Mouse (Mus musculus): ENCODE measurements around the gene Sox2.

Gene Sox2

GRCm38 (mm10) chr3:34649726-34650620, at the start of gene Sox2:
Gene Sox2, plus strand, starts transcription at chr3:34650405.
- peak; percentile 67 to 74 for DNase-seq (ENCODE audit: low spot score in 2 of 2)

DNA sequence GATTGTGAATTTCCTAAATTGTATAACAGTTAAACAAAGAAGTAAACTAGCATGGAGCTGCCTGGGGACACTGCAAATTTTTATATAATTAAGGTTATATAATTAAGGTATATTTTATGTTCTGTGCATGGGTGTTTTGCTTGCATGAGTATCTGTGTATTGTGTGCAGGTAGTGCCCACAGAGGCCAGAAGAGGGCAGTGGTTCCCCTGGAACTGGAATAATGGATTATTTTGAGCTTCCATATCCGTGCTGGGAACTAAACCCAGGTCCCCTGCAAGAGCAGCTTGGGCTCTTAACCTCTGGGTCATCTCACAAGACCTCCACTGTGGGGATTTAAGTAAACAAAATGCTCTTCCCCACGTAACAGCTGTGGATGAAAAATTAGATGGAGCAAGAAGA, 49.1 kb upstream of the Sox2 start:
- no peak for DNase-seq (ENCODE audit: low spot score in 2 of 2)

GRCm38 (mm10) chr3:34614107-34614506, 36.1 kb upstream of the Sox2 start:
- no peak for DNase-seq (ENCODE audit: low spot score in 2 of 2)

- peak in 1 of 2 experiments; percentile 20 for DNase-seq (ENCODE audit: low spot score in 2 of 2)
Observed at GRCm38 (mm10) chr3:34615526-34615925, 34.7 kb upstream of the Sox2 start.

GRCm38 (mm10) chr3:34618934-34619333, 31.3 kb upstream of the Sox2 start:
- no peak for DNase-seq (ENCODE audit: low spot score in 2 of 2)

GRCm38 (mm10) chr3:34620121-34620520, 30.1 kb upstream of the Sox2 start:
- DNase-seq (ENCODE audit: low spot score in 2 of 2): no peak

GRCm38 (mm10) chr3:34624721-34625270, 25.4 kb upstream of the Sox2 start:
- no peak for DNase-seq (ENCODE audit: low spot score in 2 of 2)

- DNase-seq (ENCODE audit: low spot score in 2 of 2): no peak
Observed at GRCm38 (mm10) chr3:34626521-34626920, 23.7 kb upstream of the Sox2 start.

- DNase-seq (ENCODE audit: low spot score in 2 of 2): no peak
Observed at GRCm38 (mm10) chr3:34630031-34630430, 20.2 kb upstream of the Sox2 start.

- no peak for DNase-seq (ENCODE audit: low spot score in 2 of 2)
Observed at GRCm38 (mm10) chr3:34630736-34631135, 19.5 kb upstream of the Sox2 start.

DNA sequence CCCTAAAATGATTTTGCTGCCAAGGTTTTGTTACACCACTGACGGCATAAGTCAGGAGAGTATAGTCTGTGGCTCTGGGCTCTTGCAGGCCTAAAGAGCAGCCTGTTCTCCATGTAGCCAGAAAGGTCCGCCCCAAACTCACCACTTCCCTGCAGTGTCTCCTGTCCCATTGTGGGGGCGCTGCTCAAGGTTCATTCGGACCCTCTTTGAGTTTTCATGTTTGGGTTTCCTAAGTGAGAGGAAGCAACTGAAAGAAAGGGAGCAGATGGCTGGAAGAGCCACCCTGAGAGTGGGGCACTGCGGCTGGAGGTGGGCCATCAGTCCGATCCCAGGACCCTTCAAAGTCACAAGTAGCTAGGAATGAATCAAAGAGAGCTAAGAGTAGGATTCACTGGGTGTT, 13.2 kb upstream of the Sox2 start:
- DNase-seq (ENCODE audit: low spot score in 2 of 2): no peak

- no peak for DNase-seq (ENCODE audit: low spot score in 2 of 2)
Observed at GRCm38 (mm10) chr3:34637481-34637880, 12.7 kb upstream of the Sox2 start.

DNA sequence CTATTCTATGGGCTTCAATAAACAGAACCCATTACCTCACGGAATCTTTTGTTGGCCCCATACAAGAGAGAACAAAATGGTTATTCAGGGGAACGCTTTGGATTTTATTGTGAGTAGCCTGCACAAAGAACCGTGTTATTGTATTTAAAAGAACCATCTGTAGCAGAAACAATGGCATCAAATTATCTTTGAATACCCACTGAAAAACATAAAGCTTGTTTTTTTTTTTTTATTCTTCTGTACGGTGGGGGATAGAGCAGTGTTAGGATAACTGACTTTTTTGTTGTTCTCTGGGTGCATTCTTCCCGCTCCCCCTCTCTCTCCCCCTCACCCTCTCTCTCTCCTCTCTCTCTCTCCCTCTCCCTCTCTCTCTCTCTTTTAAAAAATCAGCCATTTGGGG, 12.3 kb upstream of the Sox2 start:
- DNase-seq (ENCODE audit: low spot score in 2 of 2): no peak

GRCm38 (mm10) chr3:34638344-34638743, 11.9 kb upstream of the Sox2 start:
- no peak for DNase-seq (ENCODE audit: low spot score in 2 of 2)

DNA sequence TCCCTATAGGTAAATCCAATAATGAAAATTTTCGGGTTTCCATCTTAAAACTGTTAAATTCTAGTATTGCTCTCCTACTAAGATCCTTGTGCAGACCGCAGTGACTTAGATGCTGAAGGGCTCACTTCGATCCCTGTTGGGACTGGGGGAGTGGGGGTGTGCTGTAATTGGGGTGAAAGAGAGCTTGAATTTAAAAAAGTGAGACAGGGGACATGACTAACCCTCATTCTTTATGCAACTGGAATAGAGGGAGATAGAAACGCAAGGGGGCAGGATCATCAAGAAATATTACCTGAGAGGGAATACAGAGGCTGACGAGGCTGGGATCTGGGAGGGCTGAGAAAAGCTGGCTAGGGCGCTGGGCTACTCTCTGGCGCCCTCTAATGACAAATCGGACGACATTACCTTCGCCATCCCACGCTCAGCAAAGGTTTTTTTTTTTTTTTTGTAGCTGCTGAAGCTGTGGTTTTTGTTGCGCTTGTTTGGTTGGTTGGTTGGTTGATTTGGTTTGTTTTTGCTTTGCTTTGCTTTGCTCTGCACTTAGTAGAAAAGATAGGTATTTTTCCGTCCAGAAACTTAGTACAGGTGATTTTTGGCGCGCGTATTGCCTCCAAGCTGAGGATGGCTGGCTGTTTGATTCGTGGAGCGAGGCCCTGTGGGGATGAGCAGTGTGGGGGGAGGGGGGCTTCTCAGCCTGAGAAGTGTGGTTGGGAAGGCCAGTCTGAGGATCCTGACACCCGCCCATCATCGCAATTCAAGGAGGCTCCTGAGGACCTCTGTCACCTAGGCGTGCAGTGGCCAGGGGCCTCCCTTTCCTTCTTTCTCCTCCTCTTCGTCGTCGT, 11.0 kb upstream of the Sox2 start:
- peak in 1 of 2 experiments; percentile 38 for DNase-seq (ENCODE audit: low spot score in 2 of 2)

DNA sequence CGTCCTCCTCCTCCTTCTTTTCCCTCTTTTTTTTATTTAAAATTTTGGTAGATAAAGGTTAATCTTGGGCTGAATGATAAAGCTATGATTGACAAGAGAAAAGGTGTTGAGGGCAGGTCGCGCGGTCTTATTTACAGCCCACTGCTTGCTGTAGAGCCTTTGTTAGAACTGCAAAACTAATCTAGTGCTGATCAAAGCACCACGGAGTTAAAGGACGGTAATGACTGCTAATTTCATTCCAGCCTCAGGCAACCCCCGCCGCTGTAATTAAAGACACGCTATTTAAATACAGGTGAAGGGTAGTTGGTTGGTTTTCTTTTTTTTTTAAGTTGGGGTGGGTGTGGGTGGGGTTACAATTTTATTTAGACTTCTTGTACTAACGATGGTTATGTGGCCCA, 10.3 kb upstream of the Sox2 start:
- no peak for DNase-seq (ENCODE audit: low spot score in 2 of 2)

DNA sequence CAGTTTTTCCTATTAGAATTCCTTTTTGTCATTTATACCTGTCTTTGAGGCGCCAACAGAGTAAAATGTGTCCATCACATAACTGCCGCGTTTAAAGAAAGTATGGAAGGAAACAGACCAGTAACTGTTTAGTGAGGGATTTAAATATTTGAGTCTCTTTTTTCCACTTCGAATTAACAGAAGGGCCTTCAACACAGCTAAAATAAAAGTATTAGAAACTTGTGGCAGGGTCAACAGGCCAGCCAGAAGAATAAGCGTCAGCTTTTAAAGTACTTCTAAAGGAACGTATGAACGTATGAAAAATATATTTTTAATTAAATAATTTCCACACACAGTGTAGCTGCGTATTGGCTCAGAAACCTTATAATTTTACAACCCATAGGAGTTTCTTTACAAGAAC, 9.9 kb upstream of the Sox2 start:
- DNase-seq (ENCODE audit: low spot score in 2 of 2): no peak

- DNase-seq (ENCODE audit: low spot score in 2 of 2): no peak
Observed at GRCm38 (mm10) chr3:34640690-34641600, 9.3 kb upstream of the Sox2 start.

DNA sequence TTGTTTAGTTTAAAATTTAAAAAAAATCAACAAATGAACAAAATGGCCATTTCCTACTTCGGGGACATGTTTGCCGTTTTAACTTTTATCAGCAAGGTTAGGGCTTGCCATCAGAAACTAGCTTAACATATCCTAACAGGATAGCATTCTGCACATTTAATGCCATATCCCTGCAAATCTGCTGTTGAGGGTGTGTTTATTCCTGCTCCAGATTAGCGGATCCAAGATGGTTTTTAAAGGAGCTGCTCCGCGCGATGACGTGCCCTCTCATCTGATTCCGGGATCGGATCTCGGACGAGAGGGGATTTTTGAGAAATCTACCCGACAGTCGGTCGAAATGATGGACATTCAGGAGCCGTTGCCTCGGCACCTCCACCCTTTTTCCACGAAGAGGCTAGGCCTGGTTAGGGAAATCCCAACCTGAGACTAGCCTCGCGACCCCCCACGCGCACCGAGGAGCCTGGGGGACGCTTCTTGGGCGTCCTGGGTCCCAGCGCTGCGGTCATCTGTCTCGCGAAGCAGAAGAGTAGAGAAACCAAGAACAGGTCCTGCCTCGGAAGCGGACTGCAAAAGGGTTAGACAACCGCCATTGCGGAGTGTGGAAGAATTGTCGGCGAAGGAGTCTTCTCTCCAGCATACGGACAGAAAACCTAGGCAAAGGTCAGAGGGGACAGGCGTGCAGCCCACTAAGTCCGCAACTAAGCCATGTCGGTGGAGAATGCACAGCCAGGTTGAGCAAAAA, 8.3 kb upstream of the Sox2 start:
- no peak for DNase-seq (ENCODE audit: low spot score in 2 of 2)

- peak; percentile 70 to 81 for DNase-seq (ENCODE audit: low spot score in 2 of 2)
Observed at GRCm38 (mm10) chr3:34642498-34642941, 7.7 kb upstream of the Sox2 start.

DNA sequence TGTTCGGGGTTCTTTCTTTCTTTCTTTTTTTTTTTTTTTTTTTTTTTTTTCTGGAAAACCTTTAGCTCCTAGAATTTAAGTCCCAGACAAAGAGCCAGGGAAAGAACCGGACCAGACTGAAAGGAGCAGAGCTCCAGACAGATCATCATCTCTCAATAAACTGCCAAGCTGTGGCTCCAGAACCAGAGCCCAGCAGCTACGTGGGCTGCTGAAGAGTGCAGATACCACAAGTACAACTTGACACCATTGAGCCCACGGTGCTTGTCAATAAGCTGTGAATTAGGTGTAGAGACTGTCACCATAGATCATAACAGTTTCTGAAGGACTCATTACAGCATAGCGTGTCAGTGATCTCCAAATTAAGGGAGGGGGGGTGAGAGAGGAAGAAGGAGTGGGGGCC, 7.1 kb upstream of the Sox2 start:
- DNase-seq (ENCODE audit: low spot score in 2 of 2): no peak

All from right cerebral cortex, postnatal 36 days (tissue).